Comparison of ENCODE assay signal across 19 mouse cellular contexts in genomic region chr9:110548261-110548660, GRCm38 (mm10). TPM values are rescaled to one million over a fixed set of nuclear protein-coding genes. Genes with fewer than 3 reads are reported as not detected.
DNase-seq lines count a peak whose midpoint lies in the region; ATAC-seq and TF ChIP-seq lines count a peak whose summit lies in the region.
"Had no signal": no experiment of that assay in that cellular context is flagged by ENCODE, and none has a peak within 500 bp of the region (broad histone marks: within the 10 kb centered on the region; RNA-seq: fewer than 3 reads in every experiment).

No protein-coding gene starts in this region.

- TF ChIP-seq CTCF in liver, postnatal 0 days (IDR thresholded peaks at IDR 0.05; ENCODE audit: low read depth), result no peak

- DNase-seq in liver, result peak; percentile 21
- no peak for DNase-seq in liver, postnatal 0 days
- DNase-seq in liver, embryonic 13.5 days, result no peak
- no peak for DNase-seq in forebrain, embryonic 11.5 days (ENCODE audit: low spot score)
- DNase-seq in right cerebral cortex, adult 18-20 months, result no peak
- DNase-seq: adrenal gland, postnatal 10 days; cerebellum, adult 11-12 months; cerebellum, adult 9-10 months; cerebellum, postnatal 25 days; gastrocnemius, postnatal 36 days; heart, adult 18-20 months; heart, postnatal 10 days had no signal

- no peak overlapping the region for H3K4me2 ChIP-seq in liver, postnatal 0 days (ENCODE audit: low read depth, low read length)
- no peak overlapping the region for H3K4me2 ChIP-seq in liver, embryonic 13.5 days
- H3K4me2 ChIP-seq in forebrain, embryonic 11.5 days (ENCODE audit: low read depth, low read length, severe bottlenecking), result no peak overlapping the region
- no peak overlapping the region for H3K4me2 ChIP-seq in kidney, embryonic 14.5 days (replicated peaks; ENCODE audit: low read depth, low read length)
- H3K4me2 ChIP-seq: embryonic facial prominence, embryonic 12.5 days; forebrain, embryonic 15.5 days; hindbrain, embryonic 15.5 days had no signal

- H3K27me3 ChIP-seq in liver, postnatal 0 days (ENCODE audit: insufficient read depth, low read length), result no peaks in the 10 kb centered on the region
- no peaks in the 10 kb centered on the region for H3K27me3 ChIP-seq in liver, embryonic 13.5 days
- H3K27me3 ChIP-seq in forebrain, embryonic 11.5 days (ENCODE audit: control insufficient read depth, insufficient read depth, low read length), result no peaks in the 10 kb centered on the region
- no peaks in the 10 kb centered on the region for H3K27me3 ChIP-seq in kidney, embryonic 14.5 days (ENCODE audit: control insufficient read depth, insufficient read depth, low read length)
- H3K27me3 ChIP-seq: embryonic facial prominence, embryonic 12.5 days; forebrain, embryonic 15.5 days; hindbrain, embryonic 15.5 days had no signal

- 81% methylated on average over 19 of the region's 19 CpGs for WGBS in liver, postnatal 0 days (ENCODE audit: insufficient replicate concordance)
- WGBS in liver, embryonic 13.5 days (ENCODE audit: insufficient replicate concordance), result 78% methylated on average over 19 of the region's 19 CpGs
- 98% methylated on average over 19 of the region's 19 CpGs for WGBS in forebrain, embryonic 11.5 days
- 97% methylated on average over 19 of the region's 19 CpGs for WGBS in kidney, embryonic 14.5 days

- no peaks in the 10 kb centered on the region for H3K4me1 ChIP-seq in liver, postnatal 0 days (ENCODE audit: insufficient read depth)
- peaks cover 6% of the 10 kb centered on the region for H3K4me1 ChIP-seq in liver, embryonic 13.5 days (replicated peaks)
- no peaks in the 10 kb centered on the region for H3K4me1 ChIP-seq in forebrain, embryonic 11.5 days (replicated peaks; ENCODE audit: control insufficient read depth, insufficient read depth, low read length)
- H3K4me1 ChIP-seq in kidney, embryonic 14.5 days (ENCODE audit: control insufficient read depth, insufficient read depth, low read length), result no peaks in the 10 kb centered on the region
- H3K4me1 ChIP-seq: embryonic facial prominence, embryonic 12.5 days; heart, embryonic 10.5 days; hindbrain, embryonic 10.5 days had no signal

- no peak overlapping the region for H3K4me3 ChIP-seq in liver, postnatal 0 days (ENCODE audit: low read depth, low read length)
- no peak overlapping the region for H3K4me3 ChIP-seq in liver, embryonic 13.5 days (replicated peaks)
- no peak overlapping the region for H3K4me3 ChIP-seq in forebrain, embryonic 11.5 days (ENCODE audit: low read depth, low read length)
- H3K4me3 ChIP-seq in kidney, embryonic 14.5 days (ENCODE audit: low read length), result no peak overlapping the region
- H3K4me3 ChIP-seq: embryonic facial prominence, embryonic 12.5 days; forebrain, embryonic 15.5 days; heart, embryonic 10.5 days; hindbrain, embryonic 10.5 days; hindbrain, embryonic 15.5 days had no signal

- H3K36me3 ChIP-seq in liver, postnatal 0 days (replicated peaks; ENCODE audit: insufficient read depth, low read length), result peaks cover 60% of the 10 kb centered on the region
- peaks cover 60% of the 10 kb centered on the region for H3K36me3 ChIP-seq in liver, embryonic 13.5 days
- H3K36me3 ChIP-seq in forebrain, embryonic 11.5 days (ENCODE audit: control insufficient read depth, insufficient read depth, low read length), result peaks cover 30% of the 10 kb centered on the region
- peaks cover 59% of the 10 kb centered on the region for H3K36me3 ChIP-seq in kidney, embryonic 14.5 days (ENCODE audit: control insufficient read depth, insufficient read depth, low read length)

- H3K27ac ChIP-seq in liver, postnatal 0 days (ENCODE audit: low read depth), result no peak overlapping the region
- no peak overlapping the region for H3K27ac ChIP-seq in liver, embryonic 13.5 days
- H3K27ac ChIP-seq in forebrain, embryonic 11.5 days (ENCODE audit: low read depth, low read length), result no peak overlapping the region
- no peak overlapping the region for H3K27ac ChIP-seq in kidney, embryonic 14.5 days (ENCODE audit: low read depth, low read length)
- H3K27ac ChIP-seq: embryonic facial prominence, embryonic 12.5 days; forebrain, embryonic 15.5 days; heart, embryonic 10.5 days; hindbrain, embryonic 10.5 days; hindbrain, embryonic 15.5 days had no signal

- H3K9me3 ChIP-seq in liver, postnatal 0 days (ENCODE audit: low read length), result no peaks in the 10 kb centered on the region
- no peaks in the 10 kb centered on the region for H3K9me3 ChIP-seq in liver, embryonic 13.5 days (replicated peaks)
- H3K9me3 ChIP-seq in forebrain, embryonic 11.5 days (ENCODE audit: control insufficient read depth, low read length), result no peaks in the 10 kb centered on the region
- H3K9me3 ChIP-seq in kidney, embryonic 14.5 days (ENCODE audit: control insufficient read depth, low read length), result no peaks in the 10 kb centered on the region
- H3K9me3 ChIP-seq: embryonic facial prominence, embryonic 12.5 days; forebrain, embryonic 15.5 days; heart, embryonic 10.5 days; hindbrain, embryonic 10.5 days; hindbrain, embryonic 15.5 days had no signal

- no peak overlapping the region for H3K9ac ChIP-seq in liver, postnatal 0 days (replicated peaks)
- H3K9ac ChIP-seq in liver, embryonic 13.5 days, result no peak overlapping the region
- no peak overlapping the region for H3K9ac ChIP-seq in forebrain, embryonic 11.5 days (ENCODE audit: low read length)
- no peak overlapping the region for H3K9ac ChIP-seq in kidney, embryonic 14.5 days (ENCODE audit: low read depth, low read length)
- H3K9ac ChIP-seq: embryonic facial prominence, embryonic 12.5 days; forebrain, embryonic 15.5 days; hindbrain, embryonic 15.5 days had no signal

- TF ChIP-seq EP300 in liver, postnatal 0 days (IDR thresholded peaks at IDR 0.05; ENCODE audit: low read depth), result no peak

- ATAC-seq in liver, postnatal 0 days, result no peak
- ATAC-seq in liver, embryonic 13.5 days (ENCODE audit: low read depth), result peak; percentile 76
- ATAC-seq in megakaryocyte progenitor cell, adult 5-6 weeks (replicated peaks; ENCODE audit: poor library complexity), result peak; percentile 54; the same call in 1 of the 2 replicates
- ATAC-seq in forebrain, embryonic 11.5 days (replicated peaks; ENCODE audit: low FRiP score), result no peak
- no peak for ATAC-seq in kidney, embryonic 14.5 days (ENCODE audit: low FRiP score, low TSS enrichment)
- ATAC-seq: forebrain, embryonic 15.5 days had no signal

RNA-seq across cellular contexts. Expression of gene Setd2, which starts 15.9 kb away (rescaled TPM):
- polyA plus RNA-seq in liver, postnatal 0 days (2015; fragmentation: Nextera tagmentation; extraction: Ambion mirVana), result 9.6 and 10.1 TPM in 2 replicates
- polyA plus RNA-seq in liver, embryonic 13.5 days (2015; fragmentation: Nextera tagmentation; extraction: Ambion mirVana), result 11.4 and 13.4 TPM in 2 replicates
- total RNA-seq in megakaryocyte progenitor cell, adult 5-6 weeks (2015), result 139 and 161 TPM in 2 replicates
- total RNA-seq in megakaryocyte progenitor cell, adult 5-6 weeks (2017), result 113 and 160 TPM in 2 replicates
- polyA plus RNA-seq in forebrain, embryonic 11.5 days (2014; fragmentation: Nextera tagmentation; extraction: Ambion mirVana), result 48.7 and 56.9 TPM in 2 replicates
- 46.5 and 55.9 TPM in 2 replicates for polyA plus RNA-seq in kidney, embryonic 14.5 days (2014; fragmentation: Nextera tagmentation; extraction: Ambion mirVana)

Comparison
In these comparisons a context has a peak if more than half of its experiments do, and no peak if none do; other contexts are left out.
1. ATAC-seq: peak in liver, embryonic 13.5 days (single experiment) and megakaryocyte progenitor cell, adult 5-6 weeks (single experiment); none in liver, postnatal 0 days (single experiment), forebrain, embryonic 11.5 days (single experiment) and kidney, embryonic 14.5 days (single experiment).